Mouse (Mus musculus): ENCODE data around the gene Kif27. TPM values are rescaled to one million over a fixed set of nuclear protein-coding genes. Genes with fewer than 3 reads are reported as not detected.

Kif27 gene
- polyA plus RNA-seq, 1 experiment from 2014 or later: 0.11 TPM

DNA sequence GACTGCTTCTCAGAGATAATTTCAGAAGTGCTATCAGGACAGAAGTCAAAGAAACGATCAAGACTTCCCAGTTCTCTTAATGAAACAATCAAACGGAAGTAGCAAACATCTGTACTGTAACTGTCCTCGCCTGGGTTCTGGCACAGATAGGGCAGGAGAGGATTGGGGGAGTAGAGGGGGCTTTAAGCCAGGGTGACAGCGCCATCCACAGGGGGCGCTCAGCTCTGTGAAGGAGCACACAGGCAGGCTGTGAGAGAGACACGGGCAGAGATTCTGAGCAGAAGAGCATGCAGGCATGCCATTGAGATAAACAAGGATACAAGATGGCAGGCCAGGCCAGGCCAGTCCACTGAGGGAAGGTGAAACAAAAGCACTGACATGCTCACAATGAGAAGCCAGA lies 43.9 kb downstream of the Kif27 start:
- 55% methylated on average over 6 of the region's 6 CpGs for WGBS
- TF ChIP-seq EP300 (optimal IDR thresholded peaks at IDR 0.05) (no peak), CTCF (IDR thresholded peaks at IDR 0.05; ENCODE audit: low read depth) (no peak)
- Histone ChIP-seq H3K36me3 (ENCODE audit: control insufficient read depth, insufficient read depth, low read length) (no peaks in the 10 kb centered on the region), H3K9ac (ENCODE audit: low read length) (no peak overlapping the region), H3K9me3 (ENCODE audit: control insufficient read depth, low read length) (no peaks in the 10 kb centered on the region), H3K4me3 (ENCODE audit: low read depth, low read length) (no peak overlapping the region), H3K4me1 (replicated peaks; ENCODE audit: control insufficient read depth, insufficient read depth) (no peaks in the 10 kb centered on the region), H3K27me3 (ENCODE audit: control insufficient read depth, insufficient read depth, low read length) (no peaks in the 10 kb centered on the region), H3K27ac (replicated peaks) (no peak overlapping the region), H3K4me2 (replicated peaks; ENCODE audit: low read depth) (no peak overlapping the region)
- ATAC-seq (ENCODE audit: low FRiP score, low TSS enrichment): no peak
- DNase-seq (ENCODE audit: low spot score): no peak

DNA sequence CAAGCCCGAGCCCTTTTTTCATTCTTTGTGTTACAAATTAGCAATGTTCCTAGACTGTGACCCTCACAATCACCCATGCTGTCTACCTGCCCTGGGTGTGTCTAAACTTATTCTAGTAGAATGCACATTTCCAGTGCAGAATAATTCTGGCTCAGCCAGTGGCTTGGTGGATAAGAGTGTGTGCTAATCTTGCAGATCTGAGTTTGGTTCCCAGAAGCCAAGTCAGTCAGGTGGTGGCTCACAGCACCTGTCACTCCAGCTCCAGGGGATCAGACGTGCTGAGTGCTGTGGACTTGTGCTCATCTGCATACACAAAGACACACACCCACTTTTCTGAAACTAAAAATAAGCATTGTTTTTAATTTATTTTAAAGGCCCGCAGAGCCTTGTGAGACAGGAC lies 45.2 kb downstream of the Kif27 start:
- Histone ChIP-seq H3K36me3 (ENCODE audit: control insufficient read depth, insufficient read depth, low read length) (no peaks in the 10 kb centered on the region), H3K4me2 (replicated peaks; ENCODE audit: low read depth) (no peak overlapping the region), H3K9ac (ENCODE audit: low read length) (no peak overlapping the region), H3K27me3 (ENCODE audit: control insufficient read depth, insufficient read depth, low read length) (no peaks in the 10 kb centered on the region), H3K4me3 (ENCODE audit: low read depth, low read length) (no peak overlapping the region), H3K4me1 (replicated peaks; ENCODE audit: control insufficient read depth, insufficient read depth) (no peaks in the 10 kb centered on the region), H3K9me3 (ENCODE audit: control insufficient read depth, low read length) (no peaks in the 10 kb centered on the region), H3K27ac (replicated peaks) (no peak overlapping the region)
- no peak for DNase-seq (ENCODE audit: low spot score)
- 75% methylated on average over 3 of the region's 3 CpGs for WGBS
- ATAC-seq (ENCODE audit: low FRiP score, low TSS enrichment): no peak
- TF ChIP-seq CTCF (IDR thresholded peaks at IDR 0.05; ENCODE audit: low read depth) (no peak), EP300 (optimal IDR thresholded peaks at IDR 0.05) (no peak)

DNA sequence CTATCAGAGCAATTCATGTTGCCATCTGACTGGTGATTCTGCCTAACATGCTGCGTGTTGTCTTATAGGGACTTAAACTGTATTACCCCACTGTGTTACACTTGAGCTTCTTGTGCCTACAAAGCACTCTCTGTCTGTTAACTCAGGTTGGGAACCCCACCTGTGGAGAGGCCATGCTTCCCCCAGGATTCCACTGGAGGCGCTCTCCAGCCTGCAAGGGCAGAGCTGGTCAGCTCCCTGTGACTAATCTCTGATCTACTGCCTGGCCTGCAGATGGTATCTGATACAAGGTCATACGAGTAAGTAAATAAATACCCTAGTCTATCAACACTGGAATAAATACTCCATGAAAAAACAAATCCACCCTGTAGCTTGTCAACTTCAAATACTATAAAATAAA lies 47.6 kb downstream of the Kif27 start:
- DNase-seq (ENCODE audit: low spot score): peak; percentile 26
- WGBS: 45% methylated on average over 3 of the region's 3 CpGs

DNA sequence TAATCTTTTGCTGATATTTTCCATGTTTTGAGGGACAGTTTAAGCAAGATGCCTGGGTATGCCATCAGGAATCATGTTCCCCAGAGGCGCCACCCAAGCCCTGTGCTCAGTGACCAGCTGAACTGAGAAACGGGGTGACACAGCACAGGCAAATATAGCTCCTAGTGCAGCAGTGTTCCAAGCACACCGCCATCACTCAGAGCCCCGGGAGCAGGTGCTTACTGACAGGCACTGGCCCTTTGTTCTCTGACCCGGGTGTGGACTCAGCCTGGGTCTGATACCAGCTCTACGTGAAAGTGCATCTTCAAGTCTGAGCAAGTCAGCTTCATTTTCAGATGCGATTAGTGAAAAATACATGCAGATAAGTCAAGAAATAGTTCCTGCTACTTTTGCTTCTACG lies 49.4 kb downstream of the Kif27 start:
- no peak for TF ChIP-seq CTCF (IDR thresholded peaks at IDR 0.05; ENCODE audit: low read depth)
- no peak for TF ChIP-seq EP300 (optimal IDR thresholded peaks at IDR 0.05)
- H3K9ac ChIP-seq (ENCODE audit: low read length): no peak overlapping the region
- H3K27ac ChIP-seq (replicated peaks): no peak overlapping the region
- H3K9me3 ChIP-seq (ENCODE audit: control insufficient read depth, low read length): no peaks in the 10 kb centered on the region
- 54% methylated on average over 8 of the region's 8 CpGs for WGBS
- H3K36me3 ChIP-seq (ENCODE audit: control insufficient read depth, insufficient read depth, low read length): no peaks in the 10 kb centered on the region
- H3K4me2 ChIP-seq (replicated peaks; ENCODE audit: low read depth): no peak overlapping the region
- H3K4me3 ChIP-seq (ENCODE audit: low read depth, low read length): no peak overlapping the region
- no peak for ATAC-seq (ENCODE audit: low FRiP score, low TSS enrichment)
- no peaks in the 10 kb centered on the region for H3K4me1 ChIP-seq (replicated peaks; ENCODE audit: control insufficient read depth, insufficient read depth)
- H3K27me3 ChIP-seq (ENCODE audit: control insufficient read depth, insufficient read depth, low read length): no peaks in the 10 kb centered on the region
- DNase-seq (ENCODE audit: low spot score): no peak

More for the DNA sequence above, 47.6 kb downstream of the Kif27 start:
- Histone ChIP-seq H3K4me2 (replicated peaks; ENCODE audit: low read depth) (no peak overlapping the region), H3K4me3 (ENCODE audit: low read depth, low read length) (no peak overlapping the region), H3K9ac (ENCODE audit: low read length) (no peak overlapping the region), H3K27me3 (ENCODE audit: control insufficient read depth, insufficient read depth, low read length) (no peaks in the 10 kb centered on the region), H3K9me3 (ENCODE audit: control insufficient read depth, low read length) (no peaks in the 10 kb centered on the region), H3K27ac (replicated peaks) (no peak overlapping the region), H3K36me3 (ENCODE audit: control insufficient read depth, insufficient read depth, low read length) (no peaks in the 10 kb centered on the region), H3K4me1 (replicated peaks; ENCODE audit: control insufficient read depth, insufficient read depth) (no peaks in the 10 kb centered on the region)
- TF ChIP-seq CTCF (IDR thresholded peaks at IDR 0.05; ENCODE audit: low read depth): peak; percentile 48
- no peak for TF ChIP-seq EP300 (optimal IDR thresholded peaks at IDR 0.05)
- ATAC-seq (ENCODE audit: low FRiP score, low TSS enrichment): no peak

DNA sequence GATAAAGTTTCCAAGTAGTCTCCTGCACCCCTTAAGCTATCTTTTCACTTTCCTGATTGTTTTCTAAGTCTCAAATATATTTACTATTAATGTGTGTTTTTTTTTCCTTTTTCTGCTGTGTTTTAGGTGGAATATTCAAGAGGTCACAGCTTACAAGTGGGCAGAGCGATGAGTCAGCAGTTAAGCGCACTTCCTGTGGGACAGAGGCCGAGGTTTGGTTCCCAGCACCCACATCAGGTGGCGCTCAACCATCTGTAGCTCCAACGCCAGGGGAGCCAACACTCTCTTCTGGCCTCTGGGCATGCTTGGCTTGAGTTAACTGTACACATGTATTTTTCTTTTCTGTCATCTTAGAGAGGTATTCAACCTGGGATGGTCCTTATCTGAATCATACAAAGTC lies 51.5 kb downstream of the Kif27 start:
- H3K36me3 ChIP-seq (ENCODE audit: control insufficient read depth, insufficient read depth, low read length): no peaks in the 10 kb centered on the region
- H3K4me3 ChIP-seq (ENCODE audit: low read depth, low read length): no peak overlapping the region
- H3K27ac ChIP-seq (replicated peaks): no peak overlapping the region
- TF ChIP-seq CTCF (IDR thresholded peaks at IDR 0.05; ENCODE audit: low read depth) (no peak), EP300 (optimal IDR thresholded peaks at IDR 0.05) (no peak)
- 93% methylated on average over 5 of the region's 5 CpGs for WGBS
- no peak for ATAC-seq (ENCODE audit: low FRiP score, low TSS enrichment)
- H3K9me3 ChIP-seq (ENCODE audit: control insufficient read depth, low read length): no peaks in the 10 kb centered on the region
- no peak overlapping the region for H3K4me2 ChIP-seq (replicated peaks; ENCODE audit: low read depth)
- no peak overlapping the region for H3K9ac ChIP-seq (ENCODE audit: low read length)
- H3K4me1 ChIP-seq (replicated peaks; ENCODE audit: control insufficient read depth, insufficient read depth): no peaks in the 10 kb centered on the region
- no peak for DNase-seq (ENCODE audit: low spot score)
- H3K27me3 ChIP-seq (ENCODE audit: control insufficient read depth, insufficient read depth, low read length): no peaks in the 10 kb centered on the region

DNA sequence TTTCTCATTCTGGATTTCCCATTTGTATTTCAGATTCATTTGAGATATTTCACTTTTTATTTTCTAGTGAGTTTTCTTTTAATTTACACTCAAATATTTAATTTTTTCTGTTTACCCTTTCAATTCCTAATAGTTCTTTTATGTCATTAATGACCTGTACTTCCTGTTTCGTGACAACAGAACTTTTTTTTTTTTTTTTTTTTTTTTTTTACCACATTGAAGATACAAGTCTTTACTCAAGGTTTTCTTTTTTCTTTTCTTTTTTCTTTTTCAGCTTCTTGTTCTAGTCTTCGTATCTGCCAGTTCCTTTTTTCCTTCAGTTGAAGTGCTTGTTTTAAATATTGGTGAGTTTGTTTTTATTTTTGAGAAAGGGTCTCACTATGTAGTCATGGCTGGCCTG lies 53.7 kb downstream of the Kif27 start:
- no peak overlapping the region for H3K4me3 ChIP-seq (ENCODE audit: low read depth, low read length)
- TF ChIP-seq EP300 (optimal IDR thresholded peaks at IDR 0.05) (no peak), CTCF (IDR thresholded peaks at IDR 0.05; ENCODE audit: low read depth) (no peak)
- H3K4me1 ChIP-seq (replicated peaks; ENCODE audit: control insufficient read depth, insufficient read depth): no peaks in the 10 kb centered on the region
- no peaks in the 10 kb centered on the region for H3K9me3 ChIP-seq (ENCODE audit: control insufficient read depth, low read length)
- no peak overlapping the region for H3K9ac ChIP-seq (ENCODE audit: low read length)
- DNase-seq (ENCODE audit: low spot score): no peak
- H3K4me2 ChIP-seq (replicated peaks; ENCODE audit: low read depth): no peak overlapping the region
- whole genome bisulfite sequencing: 87% methylated on average over 2 of the region's 2 CpGs
- no peak for ATAC-seq (ENCODE audit: low FRiP score, low TSS enrichment)
- no peaks in the 10 kb centered on the region for H3K27me3 ChIP-seq (ENCODE audit: control insufficient read depth, insufficient read depth, low read length)
- no peaks in the 10 kb centered on the region for H3K36me3 ChIP-seq (ENCODE audit: control insufficient read depth, insufficient read depth, low read length)
- H3K27ac ChIP-seq (replicated peaks): no peak overlapping the region
